ENCODE assay signal across 20 mouse cellular contexts in the genomic region with DNA sequence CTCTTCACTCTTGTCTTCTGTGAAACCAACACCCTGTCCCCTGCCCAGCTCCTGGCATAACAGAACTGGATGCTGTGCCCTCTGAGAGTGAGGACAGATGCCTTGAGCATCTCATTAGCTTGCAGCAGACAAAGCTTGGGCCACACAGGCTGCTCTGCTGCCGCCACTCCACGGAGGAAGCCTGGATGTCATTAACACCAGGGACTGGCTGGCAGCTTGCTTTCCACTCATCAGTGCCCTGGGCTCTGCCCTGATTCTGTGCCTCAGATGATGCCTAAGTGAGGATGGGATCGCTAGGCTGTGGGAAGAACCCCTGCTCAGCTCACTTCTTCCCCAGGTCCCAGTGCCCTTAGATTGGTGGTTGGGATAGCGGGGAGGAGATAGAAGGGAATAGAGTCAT. TPM values are rescaled to one million over a fixed set of nuclear protein-coding genes. Genes with fewer than 3 reads are reported as not detected.
DNase-seq lines count a peak whose midpoint lies in the region; ATAC-seq and TF ChIP-seq lines count a peak whose summit lies in the region.
"Had no signal": no experiment of that assay in that cellular context is flagged by ENCODE, and none has a peak within 500 bp of the region (broad histone marks: within the 10 kb centered on the region; RNA-seq: fewer than 3 reads in every experiment).

No protein-coding gene starts in this region.

- ATAC-seq in cerebellum, adult (ENCODE audit: insufficient number of reproducible peaks, low FRiP score, low TSS enrichment): no peak
- ATAC-seq in forebrain, postnatal 0 days: peak; percentile 62
- ATAC-seq in forebrain, embryonic 12.5 days (ENCODE audit: low FRiP score): no peak
- peak; percentile 47 for ATAC-seq in hindbrain, postnatal 0 days
- ATAC-seq in hindbrain, embryonic 12.5 days (ENCODE audit: low FRiP score): no peak
- ATAC-seq: activated CD4-positive, CD25-positive, alpha-beta regulatory T cell, adult 4 months; intestine, postnatal 0 days had no signal

- no peaks in the 10 kb centered on the region for H3K27me3 ChIP-seq in forebrain, postnatal 0 days (ENCODE audit: insufficient read depth, low read length)
- H3K27me3 ChIP-seq in forebrain, embryonic 12.5 days: peaks cover 14% of the 10 kb centered on the region; the same call in 1 of the 2 replicates
- H3K27me3 ChIP-seq in hindbrain, postnatal 0 days (ENCODE audit: insufficient read depth, low read length): no peaks in the 10 kb centered on the region
- peaks cover 19% of the 10 kb centered on the region for H3K27me3 ChIP-seq in hindbrain, embryonic 12.5 days
- H3K27me3 ChIP-seq: embryonic facial prominence, embryonic 12.5 days; neural tube, embryonic 12.5 days had no signal

- H3K9ac ChIP-seq in forebrain, postnatal 0 days: no peak overlapping the region
- H3K9ac ChIP-seq in forebrain, embryonic 12.5 days: no peak overlapping the region
- no peak overlapping the region for H3K9ac ChIP-seq in hindbrain, postnatal 0 days (replicated peaks; ENCODE audit: low read length)
- no peak overlapping the region for H3K9ac ChIP-seq in hindbrain, embryonic 12.5 days
- H3K9ac ChIP-seq: embryonic facial prominence, embryonic 12.5 days; liver, embryonic 13.5 days; neural tube, embryonic 12.5 days had no signal

- no peaks in the 10 kb centered on the region for H3K36me3 ChIP-seq in forebrain, postnatal 0 days (ENCODE audit: insufficient read depth)
- no peaks in the 10 kb centered on the region for H3K36me3 ChIP-seq in forebrain, embryonic 12.5 days (replicated peaks)
- H3K36me3 ChIP-seq in hindbrain, postnatal 0 days (ENCODE audit: insufficient read depth, low read length): no peaks in the 10 kb centered on the region
- no peaks in the 10 kb centered on the region for H3K36me3 ChIP-seq in hindbrain, embryonic 12.5 days
- H3K36me3 ChIP-seq: embryonic facial prominence, embryonic 12.5 days; liver, embryonic 13.5 days; neural tube, embryonic 12.5 days had no signal

- TF ChIP-seq CTCF in forebrain, postnatal 0 days (IDR thresholded peaks at IDR 0.05; ENCODE audit: low read depth): no peak
- no peak for TF ChIP-seq CTCF in hindbrain, postnatal 0 days (IDR thresholded peaks at IDR 0.05; ENCODE audit: low read depth)

- WGBS in forebrain, postnatal 0 days: 38% methylated on average over 4 of the region's 4 CpGs
- 56% methylated on average over 4 of the region's 4 CpGs for WGBS in forebrain, embryonic 12.5 days
- 43% methylated on average over 4 of the region's 4 CpGs for WGBS in hindbrain, postnatal 0 days
- WGBS in hindbrain, embryonic 12.5 days: 58% methylated on average over 4 of the region's 4 CpGs

- no peak overlapping the region for H3K4me2 ChIP-seq in forebrain, postnatal 0 days (ENCODE audit: low read depth)
- H3K4me2 ChIP-seq in forebrain, embryonic 12.5 days: no peak overlapping the region
- no peak overlapping the region for H3K4me2 ChIP-seq in hindbrain, postnatal 0 days (ENCODE audit: low read depth, low read length)
- no peak overlapping the region for H3K4me2 ChIP-seq in hindbrain, embryonic 12.5 days (replicated peaks)
- H3K4me2 ChIP-seq: embryonic facial prominence, embryonic 12.5 days; heart, embryonic 11.5 days; liver, embryonic 13.5 days; neural tube, embryonic 12.5 days had no signal

- no peak overlapping the region for H3K27ac ChIP-seq in forebrain, postnatal 0 days (ENCODE audit: low read depth, low read length)
- H3K27ac ChIP-seq in forebrain, embryonic 12.5 days: no peak overlapping the region
- peak overlapping the region; percentile 48; the same call in 1 of the 2 replicates for H3K27ac ChIP-seq in hindbrain, postnatal 0 days
- no peak overlapping the region for H3K27ac ChIP-seq in hindbrain, embryonic 12.5 days
- H3K27ac ChIP-seq: embryonic facial prominence, embryonic 12.5 days; layer of hippocampus, adult 2 months; liver, embryonic 13.5 days; neural tube, embryonic 12.5 days had no signal

- no peaks in the 10 kb centered on the region for H3K4me1 ChIP-seq in forebrain, postnatal 0 days (ENCODE audit: insufficient read depth)
- peaks cover 7% of the 10 kb centered on the region; the same call in 1 of the 2 replicates for H3K4me1 ChIP-seq in forebrain, embryonic 12.5 days
- no peaks in the 10 kb centered on the region; the same call in 1 of the 2 replicates for H3K4me1 ChIP-seq in hindbrain, postnatal 0 days (ENCODE audit: insufficient read depth, low read length)
- H3K4me1 ChIP-seq in hindbrain, embryonic 12.5 days: peaks cover 14% of the 10 kb centered on the region
- H3K4me1 ChIP-seq: liver, embryonic 13.5 days; neural tube, embryonic 12.5 days had no signal

- peak; percentile 8 for DNase-seq in cerebellum, adult 8-10 months
- no peak for DNase-seq in forebrain, postnatal 0 days
- peak; percentile 49 for DNase-seq in hindbrain, postnatal 0 days (ENCODE audit: low spot score)
- peak; percentile 46 to 53 for DNase-seq in right cerebral cortex, postnatal 10 days (ENCODE audit: low spot score in 2 of 2)
- DNase-seq in right cerebral cortex, postnatal 14 days: no peak
- DNase-seq: adrenal gland, adult 8-10 months; cerebellum, postnatal 14 days; lung, adult 2 months; thymus, adult 18-20 months; thymus, postnatal 36 days had no signal

- H3K9me3 ChIP-seq in forebrain, postnatal 0 days (ENCODE audit: low read length): no peaks in the 10 kb centered on the region
- H3K9me3 ChIP-seq in forebrain, embryonic 12.5 days: no peaks in the 10 kb centered on the region
- H3K9me3 ChIP-seq in hindbrain, postnatal 0 days (ENCODE audit: low read length): no peaks in the 10 kb centered on the region
- no peaks in the 10 kb centered on the region for H3K9me3 ChIP-seq in hindbrain, embryonic 12.5 days (replicated peaks)
- H3K9me3 ChIP-seq: embryonic facial prominence, embryonic 12.5 days; liver, embryonic 13.5 days; neural tube, embryonic 12.5 days had no signal

- no peak overlapping the region for H3K4me3 ChIP-seq in forebrain, postnatal 0 days (ENCODE audit: low read depth, low read length)
- H3K4me3 ChIP-seq in forebrain, embryonic 12.5 days (replicated peaks): no peak overlapping the region
- no peak overlapping the region for H3K4me3 ChIP-seq in hindbrain, postnatal 0 days (ENCODE audit: low read length)
- H3K4me3 ChIP-seq in hindbrain, embryonic 12.5 days: no peak overlapping the region
- H3K4me3 ChIP-seq: embryonic facial prominence, embryonic 12.5 days; layer of hippocampus, adult 2 months; liver, embryonic 13.5 days; neural tube, embryonic 12.5 days had no signal

RNA-seq across cellular contexts. Expression of gene Ube2t, which starts 33.1 kb away (rescaled TPM):
- 5.7 and 5.8 TPM in 2 replicates for total RNA-seq in forebrain, postnatal 0 days (2014; rRNA removed)
- polyA plus RNA-seq in forebrain, postnatal 0 days (2015; fragmentation: Nextera tagmentation; extraction: Ambion mirVana): 8.7 and 9.0 TPM in 2 replicates
- polyA plus RNA-seq in forebrain, embryonic 12.5 days (2016; fragmentation: Nextera tagmentation; extraction: Ambion mirVana): 49.7 and 50.3 TPM in 2 replicates
- total RNA-seq in hindbrain, postnatal 0 days (2014; rRNA removed): 4.5 and 5.3 TPM in 2 replicates
- 9.7 and 10.2 TPM in 2 replicates for polyA plus RNA-seq in hindbrain, postnatal 0 days (2015; fragmentation: Nextera tagmentation; extraction: Ambion mirVana)
- polyA plus RNA-seq in hindbrain, embryonic 12.5 days (2016; fragmentation: Nextera tagmentation; extraction: Ambion mirVana): 26.6 and 30.8 TPM in 2 replicates

RNA-seq across cellular contexts. Expression of gene Ppp1r12b, which starts 39.7 kb away (rescaled TPM):
- 35.1 and 39.9 TPM in 2 replicates for total RNA-seq in forebrain, postnatal 0 days (2014; rRNA removed)
- 8.3 and 12.4 TPM in 2 replicates for polyA plus RNA-seq in forebrain, postnatal 0 days (2015; fragmentation: Nextera tagmentation; extraction: Ambion mirVana)
- 12.2 and 13.8 TPM in 2 replicates for polyA plus RNA-seq in forebrain, embryonic 12.5 days (2016; fragmentation: Nextera tagmentation; extraction: Ambion mirVana)
- 26.6 and 36.6 TPM in 2 replicates for total RNA-seq in hindbrain, postnatal 0 days (2014; rRNA removed)
- 12.5 and 12.9 TPM in 2 replicates for polyA plus RNA-seq in hindbrain, postnatal 0 days (2015; fragmentation: Nextera tagmentation; extraction: Ambion mirVana)
- 12.7 and 13.2 TPM in 2 replicates for polyA plus RNA-seq in hindbrain, embryonic 12.5 days (2016; fragmentation: Nextera tagmentation; extraction: Ambion mirVana)

Comparison
In these comparisons a context has a peak if more than half of its experiments do, and no peak if none do; other contexts are left out.
1. DNase-seq: peak in cerebellum, adult 8-10 months (single experiment), hindbrain, postnatal 0 days (single experiment) and right cerebral cortex, postnatal 10 days (2 of 2); none in forebrain, postnatal 0 days (single experiment) and right cerebral cortex, postnatal 14 days (single experiment).
2. ATAC-seq: peak in forebrain, postnatal 0 days (single experiment) and hindbrain, postnatal 0 days (single experiment); none in cerebellum, adult (single experiment), forebrain, embryonic 12.5 days (single experiment) and hindbrain, embryonic 12.5 days (single experiment).